Mouse (Mus musculus) spleen, adult 2 months (tissue): ENCODE measurements around the gene Xrcc5. TPM values are rescaled to one million over a fixed set of nuclear protein-coding genes. Genes with fewer than 3 reads are reported as not detected.
A peak's percentile ranks its signal among the peaks of the same experiment; 100 is the strongest.

Experiments used
- DNase-seq, 2 experiments: peaks; one replicate each; pipeline versions ENCODE4 v3.0.0 to v3.0.0-alpha.2; 2012 to 2021; ENCODE audit warnings: low spot score in 2 of 2, low read depth in 1 of 2
- H3K27ac ChIP-seq: fragments of 200-500 bp; 2 replicates; pipeline ENCODE4 v1.5.1; 2012; ENCODE audit warnings: low read length, inconsistent platforms; ENCODE audit not compliant: insufficient read depth
- H3K27me3 ChIP-seq: fragments of 200-500 bp; 2 replicates; pipeline ENCODE4 v1.6.1; 2012; ENCODE audit warnings: mild to moderate bottlenecking, moderate library complexity, low read length, inconsistent platforms; ENCODE audit not compliant: control insufficient read depth, insufficient read depth
- H3K36me3 ChIP-seq: fragments of 200-500 bp; 2 replicates; pipeline ENCODE4 v1.6.1; 2012; ENCODE audit warnings: mild to moderate bottlenecking, low read length, inconsistent platforms; ENCODE audit not compliant: control insufficient read depth, insufficient read depth
- H3K4me1 ChIP-seq: fragments of 200-500 bp; 2 replicates; pipeline ENCODE4 v1.6.1; 2011; ENCODE audit warnings: inconsistent platforms; ENCODE audit not compliant: control insufficient read depth, insufficient read depth, insufficient read length
- H3K4me3 ChIP-seq: fragments of 200-500 bp; 2 replicates; pipeline ENCODE4 v1.5.1; 2011; ENCODE audit warnings: mild to moderate bottlenecking, inconsistent platforms; ENCODE audit not compliant: insufficient read depth, insufficient read length; ENCODE audit errors: extremely low read depth
- CTCF ChIP-seq: fragments of 200-500 bp; IDR thresholded peaks from 2 replicates; pipeline ENCODE4 v1.5.1; 2011; ENCODE audit warnings: mild to moderate bottlenecking, inconsistent platforms; ENCODE audit not compliant: insufficient read depth, insufficient read length, insufficient replicate concordance; ENCODE audit errors: extremely low read depth
- POLR2A ChIP-seq: fragments of 200-500 bp; IDR thresholded peaks from 2 replicates; pipeline ENCODE4 v1.6.1; 2011; ENCODE audit warnings: low read depth, low read length, inconsistent platforms
- WGBS: fragments of 180-500 bp; shearing (Covaris S2); methylation state at CpG from one replicate; pipeline ENCODE4 v1.1.7; 2018; 5-methylcytosine and 5-hydroxymethylcytosine counted together
- polyA plus RNA-seq: library from polyadenylated mRNA; depleted of rRNA; stranded (reverse); fragments of >200 nt; gene quantifications from 2 replicates; pipeline ENCODE4 v1.2.3, GENCODE M21; 2012; rRNA removed

Gene Xrcc5
- polyA plus RNA-seq, 1 experiment, result 1.7 TPM

DNA sequence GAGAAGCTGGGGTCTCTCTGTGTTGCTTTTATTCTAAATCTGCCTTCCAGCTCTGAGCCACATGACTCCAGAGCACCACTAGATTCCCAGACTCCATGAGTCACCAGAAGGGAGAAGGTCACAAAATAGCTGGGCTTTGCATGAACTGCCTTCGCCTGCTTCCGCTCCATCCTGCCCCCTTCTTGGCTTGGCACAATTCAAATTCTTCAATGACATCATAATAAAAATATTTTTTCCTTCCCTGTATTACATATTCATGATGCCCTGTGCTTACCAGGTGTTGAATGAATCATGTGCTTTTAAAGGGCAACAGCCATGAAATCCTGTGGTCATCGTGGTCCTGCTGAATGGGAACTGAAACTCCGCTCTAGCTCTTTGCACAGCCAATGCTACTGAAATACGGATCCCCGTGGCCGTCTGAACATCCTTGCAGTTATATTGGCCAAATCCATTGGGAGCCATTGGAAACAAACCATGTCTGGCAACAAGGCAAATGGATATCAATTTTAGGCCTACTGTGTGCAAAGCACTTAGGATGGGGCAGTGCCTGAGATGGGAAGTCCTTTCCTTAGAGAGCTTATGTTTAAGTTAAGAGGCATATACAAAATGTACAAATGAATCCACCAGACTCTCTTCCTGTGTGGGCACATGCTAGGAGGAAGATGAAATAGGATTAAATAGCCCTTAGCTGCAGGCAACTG lies 122.0 kb downstream of the Xrcc5 start:
- Histone ChIP-seq H3K4me3 (no peak overlapping the region), H3K27ac (no peak overlapping the region), H3K27me3 (no peaks in the 10 kb centered on the region), H3K4me1 (0 out of 2 replicates have a peak, but pooled peaks cover 2% of the 10 kb centered on the region), H3K36me3 (no peaks in the 10 kb centered on the region)
- TF ChIP-seq POLR2A (no peak), CTCF (no peak)
- WGBS, result 38% methylated on average over 7 of the region's 7 CpGs
- peak in 1 of 2 experiments; percentile 14 for DNase-seq

DNA sequence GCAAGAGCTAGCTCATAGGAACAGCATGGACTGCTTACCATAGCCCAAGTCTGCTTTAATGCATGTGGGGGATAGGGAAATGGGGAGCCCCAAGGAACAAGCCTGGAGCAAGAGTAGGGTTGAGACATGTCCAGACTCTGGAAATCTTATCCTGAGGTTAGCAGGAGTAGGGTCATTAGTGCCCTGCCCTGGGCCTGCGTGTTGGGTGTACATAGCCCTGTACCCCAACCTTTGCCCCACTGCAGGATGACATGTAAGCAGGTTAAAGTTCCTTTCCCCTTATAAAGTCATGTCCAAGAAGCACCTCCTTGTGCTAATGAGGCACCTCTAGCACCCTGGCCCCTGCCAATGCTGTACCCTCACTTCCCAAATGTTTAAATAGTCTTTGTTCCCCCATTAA lies 125.4 kb downstream of the Xrcc5 start:
- Histone ChIP-seq H3K27ac (no peak overlapping the region), H3K27me3 (no peaks in the 10 kb centered on the region), H3K4me3 (no peak overlapping the region), H3K36me3 (no peaks in the 10 kb centered on the region), H3K4me1 (0 out of 2 replicates have a peak, but pooled peaks cover 2% of the 10 kb centered on the region)
- TF ChIP-seq CTCF, result no peak
- TF ChIP-seq POLR2A, result no peak
- WGBS, result 100% methylated on average over 1 of the region's 1 CpGs
- no peak for DNase-seq

DNA sequence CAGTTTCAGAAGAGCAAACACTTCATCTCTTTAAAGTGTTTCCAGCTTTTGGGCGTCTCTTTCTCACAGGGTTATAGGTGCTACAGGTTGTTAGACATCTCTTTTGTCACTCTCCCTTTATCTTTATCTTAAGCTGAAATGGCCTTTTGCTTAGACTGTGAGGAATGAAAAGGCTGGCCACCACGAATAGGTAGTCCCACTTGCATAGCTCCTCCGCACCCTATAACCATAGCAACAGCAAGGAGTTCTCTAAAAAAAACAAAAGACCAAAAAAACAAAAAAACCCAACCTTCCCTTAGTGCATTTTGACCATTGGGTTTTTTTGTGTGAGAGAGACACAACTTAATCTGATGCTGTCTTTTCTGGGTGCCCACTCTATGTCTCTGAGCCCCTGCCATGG lies 127.3 kb downstream of the Xrcc5 start:
- DNase-seq, result no peak
- H3K4me1 ChIP-seq, result no peaks in the 10 kb centered on the region
- WGBS, result 71% methylated on average over 3 of the region's 3 CpGs

DNA sequence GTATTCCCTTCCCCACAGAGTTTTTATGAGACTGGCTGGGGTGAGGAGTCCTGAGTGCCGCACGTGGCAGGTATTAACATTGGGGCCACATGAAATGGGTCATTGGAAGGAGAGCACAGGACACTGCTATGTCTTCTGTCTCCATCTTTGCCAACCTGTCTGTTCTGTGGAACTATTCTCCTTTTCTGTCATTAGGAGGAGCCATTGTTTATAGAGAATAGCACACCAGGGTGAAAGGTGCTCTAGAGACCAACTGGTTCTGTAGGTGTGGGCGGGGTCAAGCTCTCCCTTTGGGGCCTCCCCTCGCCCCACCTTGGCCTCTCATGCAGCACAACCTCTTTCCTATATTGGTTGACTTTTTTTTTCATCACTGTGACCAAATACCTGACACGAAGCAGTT lies 129.7 kb downstream of the Xrcc5 start:
- no peak for DNase-seq
- TF ChIP-seq CTCF (no peak), POLR2A (no peak)
- Histone ChIP-seq H3K27me3 (no peaks in the 10 kb centered on the region), H3K27ac (no peak overlapping the region), H3K4me1 (no peaks in the 10 kb centered on the region), H3K4me3 (no peak overlapping the region), H3K36me3 (no peaks in the 10 kb centered on the region)
- 81% methylated on average over 5 of the region's 5 CpGs for WGBS

More for the DNA sequence above, 127.3 kb downstream of the Xrcc5 start:
- no peak for TF ChIP-seq POLR2A
- no peak for TF ChIP-seq CTCF
- Histone ChIP-seq H3K36me3 (no peaks in the 10 kb centered on the region), H3K27ac (no peak overlapping the region), H3K4me3 (no peak overlapping the region), H3K27me3 (no peaks in the 10 kb centered on the region)

GRCm38 (mm10) chr1:72439146-72439545 lies 131.9 kb downstream of the Xrcc5 start:
- no peak for DNase-seq
- 78% methylated on average over 8 of the region's 8 CpGs for WGBS
- Histone ChIP-seq H3K36me3 (no peaks in the 10 kb centered on the region), H3K4me1 (no peaks in the 10 kb centered on the region), H3K27me3 (no peaks in the 10 kb centered on the region), H3K27ac (no peak overlapping the region), H3K4me3 (no peak overlapping the region)
- no peak for TF ChIP-seq CTCF
- no peak for TF ChIP-seq POLR2A

DNA sequence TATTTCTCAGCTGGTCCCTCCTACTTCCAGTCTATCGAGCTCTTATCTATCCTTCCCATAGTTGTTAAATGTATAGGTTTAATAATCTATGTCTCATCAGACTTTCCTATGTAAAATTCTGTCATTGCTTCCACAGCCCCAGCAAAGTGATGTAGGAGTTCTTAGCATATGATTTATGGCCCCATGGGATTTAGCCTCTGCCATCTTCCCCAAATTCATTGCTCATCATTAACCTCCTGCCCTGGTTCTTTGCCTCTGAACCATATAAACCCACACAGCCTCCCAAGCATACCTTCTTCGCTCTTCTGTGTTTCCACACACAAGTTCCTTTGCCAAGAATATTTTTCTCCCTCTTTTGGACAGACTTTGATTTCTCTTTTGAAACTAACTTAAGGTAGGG lies 135.5 kb downstream of the Xrcc5 start:
- no peak overlapping the region for H3K4me3 ChIP-seq
- H3K27ac ChIP-seq, result no peak overlapping the region
- WGBS, result 91% methylated on average over 2 of the region's 2 CpGs
- TF ChIP-seq CTCF, result no peak
- TF ChIP-seq POLR2A, result no peak
- no peaks in the 10 kb centered on the region for H3K27me3 ChIP-seq
- no peak for DNase-seq
- no peaks in the 10 kb centered on the region for H3K4me1 ChIP-seq
- no peaks in the 10 kb centered on the region for H3K36me3 ChIP-seq

Other genes with a start within 250 kb of the Xrcc5 start
- gene Mreg, start 95.1 kb upstream of the Xrcc5 start, polyA plus RNA-seq, result 5.6 and 8.6 TPM in 2 replicates
- 2.0 and 2.8 TPM in 2 replicates for gene Pecr, start 23.1 kb upstream of the Xrcc5 start, polyA plus RNA-seq
- 0.02 TPM in 1 of 2 replicates, not detected in the other for gene Tmem169, start 23.1 kb upstream of the Xrcc5 start, polyA plus RNA-seq
- gene March4, start 229.5 kb downstream of the Xrcc5 start, polyA plus RNA-seq, result 0.06 TPM in 2 replicates